Mouse (Mus musculus): ENCODE measurements around the gene Pou5f2.

Gene Pou5f2

DNA sequence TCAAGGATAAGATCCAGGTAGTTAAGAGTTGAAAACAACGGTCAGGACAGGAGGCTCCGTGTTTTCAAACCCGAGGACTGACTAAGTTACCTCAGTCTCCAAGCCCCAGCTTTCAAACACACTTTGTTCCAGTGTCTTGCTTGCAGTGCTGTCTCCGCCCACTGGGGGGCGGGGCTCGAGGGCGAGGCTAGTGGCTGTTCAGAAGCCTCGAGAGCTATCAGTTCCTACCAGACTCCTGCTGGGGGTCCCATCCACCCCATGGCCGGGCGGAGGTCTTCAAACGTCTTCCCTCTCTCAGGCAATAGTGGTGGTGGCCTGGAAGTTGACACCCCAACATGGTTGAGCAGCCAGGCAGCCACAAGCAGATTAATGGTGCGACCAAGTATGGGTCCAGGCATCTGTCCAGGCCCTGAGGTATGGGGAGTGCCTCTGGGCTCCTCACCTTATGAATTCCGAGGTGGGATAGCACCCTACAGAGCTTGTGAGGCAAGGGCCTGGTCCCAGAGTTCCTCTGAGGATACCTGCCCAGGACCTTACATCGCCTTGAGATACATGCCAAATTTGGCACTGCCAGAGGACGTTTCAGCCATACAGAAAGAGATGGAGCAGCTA lies at the start of gene Pou5f2:
Pou5f2 (plus strand) TSS at position 220 of the 612 bp plus-strand sequence.
- DNase-seq = no peak

- DNase-seq = no peak
These were observed 48.5 kb upstream of the Pou5f2 start for GRCm38 (mm10) chr13:77976248-77976647.

DNA sequence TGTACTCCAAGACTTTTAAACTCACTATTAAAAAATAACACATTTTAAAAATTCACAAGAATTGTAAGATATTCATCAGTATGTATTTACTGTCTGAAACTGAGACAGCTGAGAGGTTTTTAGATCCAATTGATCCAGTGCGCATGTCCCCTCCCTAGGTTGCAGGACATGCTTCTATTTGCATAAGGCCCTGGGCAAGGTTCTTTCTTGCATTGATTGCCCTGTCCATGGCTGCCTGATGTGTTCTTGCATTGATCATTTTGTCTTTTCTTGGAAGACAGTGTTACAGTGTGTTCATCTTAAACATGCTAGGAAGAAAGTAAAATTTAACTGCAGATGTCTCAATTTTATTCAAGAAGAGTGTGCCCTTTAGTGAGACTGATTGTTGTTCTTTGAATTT lies 47.6 kb upstream of the Pou5f2 start:
- DNase-seq = no peak

GRCm38 (mm10) chr13:77982105-77982851 lies 42.4 kb upstream of the Pou5f2 start:
- DNase-seq = peak; percentile 43

DNA sequence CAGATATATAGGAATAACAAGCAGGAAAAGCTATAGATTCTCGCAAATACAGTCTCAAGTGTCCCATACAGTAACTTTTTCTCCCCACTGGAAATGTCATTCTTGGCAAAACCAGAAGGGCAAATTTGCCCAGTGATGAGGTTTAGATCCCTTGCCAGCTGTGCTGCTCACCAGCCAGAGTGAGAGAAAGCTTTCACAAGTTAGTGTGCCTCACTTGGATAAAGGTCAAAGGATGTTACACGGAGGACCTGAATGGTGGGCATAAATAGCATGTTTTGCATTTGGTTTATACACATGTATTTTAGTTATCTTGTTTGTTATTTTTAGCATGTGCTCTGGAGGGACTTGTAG lies 41.9 kb upstream of the Pou5f2 start:
- DNase-seq = no peak

DNA sequence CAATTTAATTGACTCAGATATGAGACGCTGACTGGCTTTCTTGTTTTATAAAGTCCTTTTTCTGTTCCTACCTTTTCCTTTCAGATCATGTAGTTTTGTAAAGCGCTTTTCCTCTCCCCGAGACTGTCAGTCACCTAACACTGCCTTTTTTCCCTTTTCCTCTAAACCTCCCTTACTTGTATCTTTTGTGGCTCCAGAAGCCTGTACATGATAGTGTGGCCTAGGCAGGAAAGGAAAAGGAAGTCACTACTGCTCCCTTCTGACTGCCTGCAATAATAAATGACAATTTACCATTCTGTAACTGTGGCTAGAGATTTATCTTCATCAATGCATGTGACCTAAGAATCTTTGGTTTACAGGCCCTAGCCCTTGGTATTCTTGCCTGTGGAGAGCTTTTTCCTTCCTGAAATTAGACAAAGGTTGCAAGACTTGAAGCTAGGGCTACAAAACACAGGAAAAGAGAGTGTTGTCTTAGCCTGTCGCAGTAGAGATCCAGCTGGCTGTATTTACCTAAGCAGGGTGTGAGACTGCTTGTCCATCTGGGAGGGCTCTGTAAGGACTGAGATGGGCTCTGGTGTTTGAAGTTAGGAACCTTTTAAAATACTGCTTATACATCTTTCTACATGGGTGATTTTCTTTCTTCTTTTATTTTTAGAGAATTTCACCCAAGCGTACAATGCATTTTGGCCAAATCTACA lies 33.4 kb upstream of the Pou5f2 start:
- DNase-seq = no peak

DNA sequence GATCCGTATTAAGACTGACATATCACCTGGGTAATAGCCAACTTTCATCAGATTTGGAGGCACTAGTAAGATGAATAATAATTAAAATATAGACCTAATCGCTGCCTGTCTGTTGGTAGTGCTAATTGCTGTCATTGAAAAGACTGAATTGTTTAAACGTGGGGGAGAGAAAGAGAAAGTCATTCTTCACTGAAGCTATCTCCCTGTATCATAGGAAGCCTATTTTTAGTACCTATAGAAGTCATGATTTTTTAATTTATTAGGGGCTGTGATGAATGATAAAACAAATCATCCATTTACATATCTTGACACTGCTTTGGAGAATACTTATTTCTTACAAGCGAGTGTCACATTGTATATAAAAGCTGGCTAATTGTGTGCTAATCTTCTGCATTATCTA lies 20.1 kb upstream of the Pou5f2 start:
- no peak for DNase-seq

GRCm38 (mm10) chr13:78005344-78005743 lies 19.4 kb upstream of the Pou5f2 start:
- DNase-seq = no peak

GRCm38 (mm10) chr13:78010176-78010575 lies 14.5 kb upstream of the Pou5f2 start:
- no peak for DNase-seq

- DNase-seq = no peak
These were observed 8.1 kb downstream of the Pou5f2 start for GRCm38 (mm10) chr13:78032821-78033220.

DNA sequence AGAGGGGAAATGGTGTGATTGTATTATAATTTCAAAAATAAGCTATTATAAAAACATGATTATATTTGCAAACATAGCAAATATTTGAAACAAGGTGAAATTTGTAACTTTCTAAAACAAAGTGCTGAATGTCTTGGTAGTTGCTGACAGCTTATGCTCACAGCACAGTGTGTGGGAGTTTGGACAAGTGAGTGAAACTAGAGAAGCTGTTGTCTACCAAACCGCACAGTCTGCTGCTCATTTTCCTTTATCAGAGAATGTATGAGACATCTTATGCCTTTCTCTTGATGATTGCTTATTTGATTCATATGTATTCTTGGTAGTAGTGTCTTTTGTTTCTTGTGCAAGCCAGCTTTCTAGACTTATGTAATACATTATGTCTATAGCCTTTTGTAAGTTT lies 12.5 kb downstream of the Pou5f2 start:
- DNase-seq = peak; percentile 19

GRCm38 (mm10) chr13:78043203-78043602 lies 18.5 kb downstream of the Pou5f2 start:
- DNase-seq = no peak

DNA sequence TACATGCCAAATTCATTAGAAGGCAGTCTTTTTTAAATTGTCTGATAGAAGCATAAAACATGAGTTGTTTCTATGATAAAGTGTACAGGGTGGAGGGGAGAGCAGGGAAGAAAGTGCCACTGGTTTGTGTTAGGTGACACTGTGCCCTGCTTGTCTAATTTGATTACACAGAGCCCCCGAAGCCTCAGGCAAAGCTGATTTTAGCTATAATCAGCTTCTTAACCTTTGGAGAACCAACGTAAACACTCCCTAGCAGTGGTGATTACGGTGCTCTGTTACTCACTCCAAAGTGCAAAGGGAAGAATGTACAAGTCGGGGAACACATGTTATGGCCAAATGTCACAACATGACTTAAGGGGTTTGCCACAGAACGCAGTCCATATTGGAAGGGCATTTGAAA lies 20.4 kb downstream of the Pou5f2 start:
- DNase-seq = no peak
